Mouse (Mus musculus) heart, adult 2 months (tissue): ENCODE results near the gene Fgfr2. TPM values are rescaled to one million over a fixed set of nuclear protein-coding genes. Genes with fewer than 3 reads are reported as not detected.

ENCODE experiments used
- DNase-seq, 2 experiments: peaks; one replicate each; pipeline ENCODE4 v3.0.0; 2021
- H3K27ac ChIP-seq: fragments of 200-600 bp; 2 replicates; pipeline ENCODE4 v1.8.1; 2022
- H3K27me3 ChIP-seq: fragments of 200-500 bp; 2 replicates; pipeline ENCODE4 v1.6.1; 2012; ENCODE audit warnings: mild to moderate bottlenecking, low read length, inconsistent platforms, mixed read lengths; ENCODE audit not compliant: control insufficient read depth, insufficient read depth
- H3K36me3 ChIP-seq: fragments of 200-500 bp; 2 replicates; pipeline ENCODE4 v1.6.1; 2012; ENCODE audit warnings: low read length, inconsistent platforms; ENCODE audit not compliant: control insufficient read depth, insufficient read depth
- H3K4me1 ChIP-seq: fragments of 200-500 bp; 2 replicates; pipeline ENCODE4 v1.6.1; 2011; ENCODE audit warnings: low read length; ENCODE audit not compliant: control insufficient read depth, insufficient read depth
- H3K4me3 ChIP-seq: fragments of 200-600 bp; 2 replicates; pipeline ENCODE4 v1.8.1; 2022
- H3K79me2 ChIP-seq: fragments of 200-500 bp; replicated peaks from 2 replicates; pipeline ENCODE4 v1.6.1; 2012; ENCODE audit warnings: mild to moderate bottlenecking, inconsistent platforms, low read length, moderate library complexity, mixed read lengths; ENCODE audit not compliant: control insufficient read depth, insufficient read depth
- H3K9ac ChIP-seq: fragments of 200-500 bp; 2 replicates; pipeline ENCODE4 v1.6.1; 2012; ENCODE audit warnings: low read depth, mild to moderate bottlenecking, control low read depth, inconsistent platforms, low read length, mixed read lengths
- CTCF ChIP-seq: fragments of 200-600 bp; IDR thresholded peaks from 2 replicates; pipeline ENCODE4 v1.8.1; 2022; ENCODE audit warnings: antibody characterized with exemption, mild to moderate bottlenecking, moderate library complexity
- EP300 ChIP-seq: fragments of 200-500 bp; IDR thresholded peaks from 2 replicates; pipeline ENCODE4 v1.6.1; 2011; ENCODE audit warnings: low read depth, low read length, control low read depth; ENCODE audit not compliant: insufficient read depth
- POLR2A ChIP-seq: fragments of 200-500 bp; IDR thresholded peaks from 2 replicates; pipeline ENCODE4 v1.6.1; 2011; ENCODE audit warnings: mild to moderate bottlenecking, low read depth, low read length, control low read depth; ENCODE audit not compliant: insufficient read depth
- WGBS: fragments of 180-500 bp; shearing (Covaris S2); methylation state at CpG from one replicate; pipeline ENCODE4 v1.1.7; 2018; 5-methylcytosine and 5-hydroxymethylcytosine counted together
- intact Hi-C: fragments of 180-260 bp; cut with DNase I; formaldehyde crosslinking; loops from one replicate; pipeline ENCODE4 v1.15.1; 2025
- polyA plus RNA-seq: library from polyadenylated mRNA; depleted of rRNA; stranded (reverse); fragments of >200 nt; gene quantifications from 2 replicates; pipeline ENCODE4 v1.2.3, GENCODE M21; 2012
- total RNA-seq, 2 experiments: library from RNA; stranded (reverse); gene quantifications; 2 replicates each; pipeline ENCODE4 v1.2.3; 2021

The Fgfr2 gene
- total and polyA plus RNA-seq, 3 experiments, result 1.1 to 2.0 (median 1.3) TPM

- no peak overlapping the region for H3K9ac ChIP-seq
- no peak overlapping the region for H3K4me3 ChIP-seq
- peaks cover 20% of the 10 kb centered on the region for H3K4me1 ChIP-seq
- no peak for DNase-seq
- intact Hi-C loops, result no loop called here
- TF ChIP-seq POLR2A (no peak), EP300 (no peak), CTCF (no peak)
- H3K27ac ChIP-seq, result no peak overlapping the region
- H3K36me3 ChIP-seq, result no peaks in the 10 kb centered on the region
- no peaks in the 10 kb centered on the region for H3K79me2 ChIP-seq
- H3K27me3 ChIP-seq, result no peaks in the 10 kb centered on the region
- WGBS, result 87% methylated on average over 3 of the region's 3 CpGs
Observed at GRCm38 (mm10) chr7:132287340-132287664, 835.8 kb downstream of the Fgfr2 start.

GRCm38 (mm10) chr7:132286630-132287339 lies 836.4 kb downstream of the Fgfr2 start:
- intact Hi-C loops, result no loop called here
- H3K27me3 ChIP-seq, result no peaks in the 10 kb centered on the region
- H3K36me3 ChIP-seq, result no peaks in the 10 kb centered on the region
- H3K79me2 ChIP-seq, result no peaks in the 10 kb centered on the region
- H3K9ac ChIP-seq, result no peak overlapping the region
- peaks cover 20% of the 10 kb centered on the region for H3K4me1 ChIP-seq
- no peak for DNase-seq
- H3K4me3 ChIP-seq, result no peak overlapping the region
- TF ChIP-seq CTCF (no peak), POLR2A (no peak), EP300 (no peak)
- peak overlapping the region; percentile 36; the same call in 1 of the 2 replicates for H3K27ac ChIP-seq
- WGBS, result 40% methylated on average over 14 of the region's 14 CpGs

GRCm38 (mm10) chr7:132284795-132285194 lies 838.4 kb downstream of the Fgfr2 start:
- no peak for DNase-seq
- H3K27ac ChIP-seq, result no peak overlapping the region
- no peak overlapping the region for H3K4me3 ChIP-seq
- H3K79me2 ChIP-seq, result no peaks in the 10 kb centered on the region
- intact Hi-C loops, result no loop called here
- no peak overlapping the region for H3K9ac ChIP-seq
- WGBS, result 21% methylated on average over 1 of the region's 1 CpGs
- peaks cover 20% of the 10 kb centered on the region for H3K4me1 ChIP-seq
- no peaks in the 10 kb centered on the region for H3K36me3 ChIP-seq
- TF ChIP-seq CTCF (no peak), EP300 (no peak), POLR2A (no peak)
- no peaks in the 10 kb centered on the region for H3K27me3 ChIP-seq

- intact Hi-C loops, result no loop called here
- H3K27me3 ChIP-seq, result no peaks in the 10 kb centered on the region
- no peak overlapping the region for H3K4me3 ChIP-seq
- H3K4me1 ChIP-seq, result peaks cover 20% of the 10 kb centered on the region
- no peaks in the 10 kb centered on the region for H3K36me3 ChIP-seq
- H3K9ac ChIP-seq, result no peak overlapping the region
- no peak overlapping the region for H3K27ac ChIP-seq
- DNase-seq, result no peak
- 0 out of 2 replicates have a peak, but pooled peaks have one; percentile 3 for TF ChIP-seq CTCF
- no peak for TF ChIP-seq EP300
- TF ChIP-seq POLR2A, result no peak
- no peaks in the 10 kb centered on the region for H3K79me2 ChIP-seq
- WGBS, result 57% methylated on average over 7 of the region's 7 CpGs
Observed at GRCm38 (mm10) chr7:132284048-132284737, 839.0 kb downstream of the Fgfr2 start.

GRCm38 (mm10) chr7:132282576-132282975 lies 840.6 kb downstream of the Fgfr2 start:
- Histone ChIP-seq H3K79me2 (no peaks in the 10 kb centered on the region), H3K4me3 (no peak overlapping the region), H3K27ac (no peak overlapping the region), H3K27me3 (no peaks in the 10 kb centered on the region), H3K9ac (no peak overlapping the region), H3K4me1 (peaks cover 25% of the 10 kb centered on the region), H3K36me3 (no peaks in the 10 kb centered on the region)
- DNase-seq, result no peak
- intact Hi-C loops, result no loop called here
- TF ChIP-seq EP300 (no peak), CTCF (no peak), POLR2A (no peak)
- WGBS, result 64% methylated on average over 2 of the region's 2 CpGs

- TF ChIP-seq CTCF (no peak), EP300 (no peak), POLR2A (no peak)
- intact Hi-C loops, result no loop called here
Observed at GRCm38 (mm10) chr7:132282161-132282560, 841.0 kb downstream of the Fgfr2 start.

More at GRCm38 (mm10) chr7:132282161-132282560, 841.0 kb downstream of the Fgfr2 start:
- no peak overlapping the region for H3K27ac ChIP-seq
- no peak overlapping the region for H3K9ac ChIP-seq
- no peak for DNase-seq
- H3K79me2 ChIP-seq, result no peaks in the 10 kb centered on the region
- H3K4me1 ChIP-seq, result peaks cover 22% of the 10 kb centered on the region
- H3K36me3 ChIP-seq, result no peaks in the 10 kb centered on the region
- H3K27me3 ChIP-seq, result no peaks in the 10 kb centered on the region
- no peak overlapping the region for H3K4me3 ChIP-seq
- 77% methylated on average over 3 of the region's 3 CpGs for WGBS
